Mouse (Mus musculus): ENCODE measurements around the gene Rpl35a.

DNA sequence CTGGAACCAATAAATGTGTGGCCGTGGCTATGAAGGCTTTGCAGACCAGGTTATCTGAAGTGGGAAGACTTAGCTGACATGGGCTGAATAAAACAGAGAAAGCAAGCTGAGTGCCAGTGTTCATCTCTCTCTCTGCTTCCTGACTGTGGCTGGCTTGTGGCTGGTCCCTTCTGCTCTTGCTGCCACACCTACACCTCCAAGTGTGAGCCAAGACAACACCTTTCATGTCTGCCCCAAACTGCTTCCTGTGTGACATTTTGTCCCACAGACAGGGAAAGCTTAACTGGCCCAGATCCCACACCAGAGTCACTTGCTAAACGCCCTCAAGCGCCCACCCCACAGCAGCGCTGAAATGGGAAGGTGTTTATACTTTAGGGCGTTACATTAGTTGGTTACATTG lies 3.1 kb upstream of the Rpl35a start:
- no peak for TF ChIP-seq GATA1 (IDR thresholded peaks at IDR 0.05; ENCODE audit: low read length)
- no peak for TF ChIP-seq TAL1 (IDR thresholded peaks at IDR 0.05; ENCODE audit: low read length)
